Mouse (Mus musculus) megakaryocyte progenitor cell, adult 5-6 weeks (primary cell): ENCODE measurements at regions not wholly inside any gene's neighbourhood (a gene's known extent, or its start where the extent isn't known, plus 50 kb on each side); places are given as distances from the start of the nearest gene placed in this dataset.

Experiments used
- ATAC-seq: replicated peaks from 2 replicates; pipeline ENCODE4 v1.8.0; 2016; ENCODE audit warnings: mild to moderate bottlenecking, moderate TSS enrichment, inconsistent platforms; ENCODE audit not compliant: poor library complexity

DNA sequence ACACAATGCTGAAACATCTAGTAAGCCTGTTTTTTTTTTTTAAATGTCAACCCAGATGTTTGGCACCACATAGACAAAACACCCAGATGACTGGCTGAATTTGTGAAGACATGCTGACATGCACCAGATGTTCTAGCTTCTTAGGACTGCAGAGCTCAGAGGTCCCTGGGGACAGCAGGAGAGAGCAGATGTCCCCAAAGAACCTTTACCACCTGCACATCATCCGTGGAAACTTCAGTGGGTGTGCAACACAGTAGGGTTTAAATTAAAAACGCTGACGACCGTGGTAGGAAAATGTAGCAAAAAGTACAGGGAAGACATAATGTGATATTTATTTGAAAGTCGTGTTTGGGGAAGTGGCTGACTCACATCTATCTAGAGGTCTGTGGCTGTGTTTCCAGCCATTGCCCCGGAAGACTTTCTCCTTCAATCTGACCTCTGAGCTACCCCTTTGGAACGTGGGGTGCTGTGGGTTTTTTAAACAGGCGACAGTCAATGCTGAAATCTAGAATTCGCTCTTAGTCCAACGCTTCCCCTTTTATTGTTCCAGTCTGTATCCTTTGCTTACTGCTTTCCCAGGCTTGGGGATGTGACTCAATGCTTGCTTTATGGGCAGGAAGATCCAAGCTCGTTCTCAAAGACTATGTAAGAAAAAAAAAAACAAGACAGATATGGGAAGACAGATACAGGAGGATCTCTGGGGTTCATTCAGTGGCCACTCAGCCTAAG lies 230.5 kb downstream of the Clic5 start:
- ATAC-seq: peak; percentile 44

DNA sequence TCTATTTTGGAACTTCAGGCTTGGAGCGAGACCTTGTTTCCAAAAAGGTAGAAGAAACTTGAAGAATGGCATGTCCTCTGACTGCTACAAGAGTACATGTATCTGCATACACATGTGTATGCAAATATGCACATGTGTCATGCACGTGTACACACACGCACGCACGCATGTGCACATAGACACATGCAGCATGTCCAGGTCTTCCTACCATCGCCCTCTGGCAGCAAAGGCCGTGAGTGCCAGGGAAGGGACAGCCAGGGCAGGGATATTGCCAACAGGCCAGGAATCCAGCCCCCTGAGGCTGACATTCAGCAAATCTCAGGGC lies 231.0 kb downstream of the Clic5 start:
- ATAC-seq: no peak

DNA sequence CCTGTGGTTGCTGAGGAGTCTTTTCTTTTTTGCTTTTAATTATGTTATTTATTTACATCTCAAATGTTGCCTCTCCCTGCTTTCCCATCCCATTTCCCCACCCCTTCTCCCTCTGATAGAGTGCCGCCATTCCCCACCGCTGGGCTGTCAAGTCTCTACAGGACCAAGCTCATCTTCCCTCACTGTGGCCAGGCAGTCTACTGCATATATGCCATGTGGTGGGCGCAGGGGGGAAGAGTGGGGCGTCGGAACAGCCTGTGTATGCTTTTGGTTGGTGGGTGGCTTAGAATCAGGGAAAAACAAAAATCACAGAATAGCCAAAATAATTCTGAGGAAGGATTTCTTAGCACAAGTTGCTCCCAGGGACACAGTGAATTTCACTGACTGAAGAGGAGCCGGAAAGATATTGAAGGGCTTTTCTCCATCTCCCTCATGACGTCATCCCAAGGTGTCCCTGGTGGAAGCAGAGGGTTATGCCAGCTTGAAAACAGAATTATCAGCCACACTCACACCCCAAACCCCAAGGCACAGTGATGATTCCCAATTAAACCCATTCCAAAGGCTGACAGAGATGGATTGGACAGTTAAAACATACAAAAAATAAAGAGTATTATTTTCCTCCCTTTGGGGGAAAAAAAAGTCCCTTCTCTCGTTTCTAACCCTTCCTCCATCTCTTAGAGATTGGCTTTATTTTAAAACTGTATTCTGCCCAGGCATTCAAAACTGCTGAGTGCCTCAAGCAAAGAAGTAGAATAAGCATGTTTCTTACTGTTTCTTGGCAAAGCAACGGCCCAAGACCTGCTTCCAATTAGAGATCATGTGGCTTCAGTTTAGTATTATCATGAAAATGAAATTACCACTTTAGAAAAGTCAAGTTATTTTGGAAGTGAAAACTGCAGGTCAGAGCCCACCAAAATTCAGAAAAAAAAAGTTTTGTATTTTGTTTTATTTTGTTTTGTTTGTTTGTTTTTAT lies 232.0 kb downstream of the Clic5 start:
- no peak for ATAC-seq

DNA sequence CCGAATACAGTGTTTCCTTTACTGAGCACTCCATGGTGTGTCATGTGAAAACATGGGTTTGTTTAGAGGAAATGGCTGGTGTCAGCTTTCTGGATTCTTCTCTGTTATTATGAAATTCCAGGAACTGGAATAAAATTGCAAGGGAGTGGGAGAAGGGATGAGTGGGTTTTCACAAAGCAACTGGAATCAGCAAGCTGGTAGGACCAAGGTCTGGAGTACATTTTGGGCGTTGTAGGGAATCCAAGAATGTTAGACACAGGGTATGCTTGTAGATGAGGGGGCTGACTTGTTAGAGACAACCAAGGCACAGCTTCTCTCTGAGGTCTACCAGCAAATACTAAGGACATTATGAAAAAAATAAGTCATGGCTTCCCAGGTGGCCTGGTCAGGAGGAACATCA lies 233.8 kb downstream of the Clic5 start:
- ATAC-seq: no peak

DNA sequence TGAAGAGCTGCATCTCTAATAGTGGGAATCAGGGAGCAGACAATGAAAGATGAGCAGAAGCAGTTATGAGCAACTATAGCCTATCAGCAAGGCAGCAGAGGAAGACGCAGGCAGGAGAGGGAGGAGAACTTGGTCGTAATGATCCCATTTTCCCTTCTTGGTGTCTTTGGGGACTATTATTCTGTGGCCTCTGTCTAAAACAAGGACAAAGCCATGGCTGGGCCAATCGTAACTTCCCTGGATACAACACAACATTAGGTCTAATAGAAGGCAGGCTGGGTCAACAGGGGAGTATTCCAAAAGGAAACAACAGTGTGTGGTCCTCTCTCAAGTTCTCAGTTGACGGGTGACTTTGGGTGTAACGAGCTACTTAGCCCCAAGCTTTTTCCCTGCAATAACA lies 234.5 kb downstream of the Clic5 start:
- no peak for ATAC-seq

DNA sequence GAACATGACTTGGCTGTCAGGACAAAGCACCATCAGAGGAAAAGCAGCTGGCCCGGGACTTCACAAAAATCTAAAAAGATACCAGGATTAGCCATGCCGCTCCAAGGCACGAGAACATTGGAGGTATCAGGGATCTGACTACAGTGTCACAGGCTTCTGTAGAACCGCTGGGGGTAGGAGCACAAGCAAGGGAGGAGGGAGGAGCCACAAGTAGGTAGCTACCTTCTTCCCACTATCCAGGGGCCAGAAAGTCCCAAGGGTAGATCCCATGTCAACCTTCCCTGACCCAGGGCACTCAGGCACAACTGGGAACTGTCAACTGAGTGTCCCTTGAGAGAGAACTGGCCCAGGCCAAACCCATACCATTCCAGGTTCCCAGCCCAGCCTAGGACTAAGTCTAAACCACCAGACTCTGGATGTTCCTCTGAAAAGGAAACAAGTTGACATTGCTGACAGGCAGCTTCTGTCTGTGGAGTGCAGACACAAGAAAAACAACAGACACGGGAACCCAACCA lies 235.1 kb downstream of the Clic5 start:
- ATAC-seq: no peak

DNA sequence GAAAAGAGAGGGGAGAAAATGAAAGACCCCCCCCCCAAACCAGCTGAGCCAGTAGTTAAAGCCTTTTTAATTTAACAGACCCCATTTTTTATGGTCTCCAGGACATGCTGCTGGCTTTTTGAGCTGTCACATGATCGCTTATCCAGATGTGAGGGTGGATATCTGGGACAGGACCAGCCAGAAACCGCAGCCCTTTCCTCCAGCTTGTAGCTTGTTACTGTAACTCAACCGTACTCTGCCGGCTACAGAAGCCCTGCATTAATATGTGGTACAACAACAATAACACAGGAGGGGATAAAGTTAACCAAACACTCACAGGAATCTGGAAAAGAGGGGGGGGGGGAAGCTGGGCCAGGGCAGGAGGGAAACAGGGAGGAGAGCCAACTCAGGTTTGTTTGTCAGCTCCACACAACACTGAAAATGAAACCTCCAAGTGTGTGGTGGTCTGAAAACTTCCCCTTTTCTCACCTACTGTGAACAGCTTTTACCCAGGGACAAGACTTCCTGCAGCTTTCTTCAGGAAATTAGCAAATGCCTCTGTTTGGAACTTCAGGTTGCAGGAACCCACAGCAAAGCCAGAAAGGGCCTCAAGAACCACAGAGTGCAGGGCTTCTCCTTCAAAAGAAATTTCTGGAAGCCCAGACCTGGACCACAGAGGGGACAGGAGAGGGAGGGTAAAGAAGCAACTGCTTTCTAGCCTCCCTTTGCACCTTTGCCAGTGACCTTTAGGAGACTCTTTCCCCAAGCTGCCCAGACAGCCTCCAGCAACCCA lies 244.3 kb downstream of the Clic5 start:
- ATAC-seq: peak; percentile 84

DNA sequence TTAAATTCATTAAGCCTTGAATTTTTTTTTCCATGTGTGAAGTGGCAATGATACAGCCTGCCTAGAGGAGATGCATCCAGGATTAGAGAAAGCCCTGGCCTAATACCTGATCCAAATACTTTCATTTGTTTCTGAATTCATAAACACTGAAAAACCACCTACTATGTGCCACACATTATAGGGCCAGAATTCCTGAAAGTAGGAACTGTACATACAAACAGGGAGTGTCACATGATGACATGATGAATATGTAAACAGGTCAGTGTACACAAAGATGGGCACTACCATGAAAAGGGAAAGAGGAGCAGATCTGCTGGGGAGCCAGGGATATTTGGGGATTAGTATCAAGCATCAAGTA lies 244.9 kb downstream of the Clic5 start:
- ATAC-seq: no peak

DNA sequence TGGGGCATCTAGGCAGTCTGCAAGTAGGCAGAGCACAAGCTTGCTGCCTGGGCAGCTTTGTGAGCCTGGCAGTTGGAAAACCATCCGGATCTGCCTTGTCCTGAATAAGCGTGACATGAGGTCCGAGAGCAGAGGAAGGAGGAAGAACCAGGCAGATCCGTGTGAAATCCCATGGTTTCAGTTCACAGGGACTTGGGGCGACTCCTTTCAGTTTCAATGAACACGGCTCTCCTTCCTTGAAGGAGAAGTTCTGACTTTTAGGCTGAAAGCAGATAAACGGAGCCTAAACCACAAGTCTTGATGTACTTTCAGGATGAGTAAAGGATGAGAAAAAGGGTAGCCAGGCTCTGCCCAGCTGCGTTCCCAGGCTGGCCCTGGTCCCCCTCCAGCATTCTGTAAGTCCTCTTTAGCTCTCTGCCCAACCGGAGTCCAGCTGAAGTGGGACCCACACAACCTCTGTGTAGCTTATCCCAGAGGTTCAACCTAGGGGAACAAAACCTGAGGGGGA lies 248.2 kb downstream of the Clic5 start:
- peak; percentile 28; the same call in 1 of the 2 replicates for ATAC-seq

DNA sequence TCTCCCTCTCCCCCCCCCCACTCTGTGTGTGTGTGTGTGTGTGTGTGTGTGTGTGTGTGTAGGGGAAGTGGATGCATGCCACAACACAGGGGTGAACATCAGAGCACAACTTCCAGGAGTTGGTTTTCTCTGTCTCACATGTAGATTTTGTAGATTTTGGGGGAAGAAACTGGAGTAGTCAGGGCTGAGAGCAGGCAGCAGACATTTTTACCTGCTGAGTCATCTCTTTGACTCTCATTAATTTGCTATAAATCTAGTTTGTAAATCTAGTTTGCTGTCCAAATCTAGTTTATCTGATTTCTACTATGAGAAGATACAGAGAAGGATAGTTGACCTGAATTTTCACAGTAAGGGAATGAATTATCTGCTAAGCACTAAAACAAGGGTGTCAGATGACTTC lies 250.1 kb downstream of the Clic5 start:
- ATAC-seq: 0 out of 2 replicates have a peak, but pooled peaks have one; percentile 11

DNA sequence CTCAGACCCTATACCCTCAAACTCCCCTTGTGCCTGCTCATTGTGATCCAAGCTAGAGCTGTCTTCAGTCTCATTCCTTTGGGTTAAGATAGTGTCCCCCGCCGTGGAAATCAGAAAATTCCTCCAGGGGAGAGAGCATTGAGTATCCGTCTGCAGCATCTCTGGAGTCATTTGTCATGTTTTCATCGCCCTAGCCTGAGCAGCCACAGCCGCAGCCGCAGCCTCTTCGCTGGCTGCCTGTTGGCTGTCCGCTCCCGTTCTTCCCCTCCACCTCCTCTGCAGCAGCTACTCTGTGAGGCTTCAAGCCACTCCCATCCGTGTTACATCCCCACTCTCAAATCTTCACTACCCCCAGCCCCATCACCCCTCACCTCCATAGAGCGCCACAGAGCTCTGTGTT lies 255.1 kb downstream of the Clic5 start:
- no peak for ATAC-seq

DNA sequence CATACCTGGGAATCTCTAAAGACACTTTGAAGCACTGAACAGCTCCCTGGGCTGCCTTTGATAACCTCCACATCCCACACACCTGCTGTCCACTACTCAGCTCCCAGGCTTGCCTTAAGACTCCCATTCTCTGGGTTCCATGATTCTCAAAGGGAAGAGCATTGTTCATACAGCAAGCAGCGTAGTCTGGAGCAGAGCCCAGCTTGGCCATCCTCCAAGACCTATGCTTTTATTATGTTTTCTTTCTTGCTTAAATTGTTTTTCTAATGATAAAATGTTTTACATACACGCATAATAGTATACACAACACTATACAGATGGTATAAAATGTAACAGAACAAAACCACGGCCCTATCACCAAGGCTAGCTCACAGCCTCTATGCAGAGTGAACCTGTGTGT lies 257.0 kb downstream of the Clic5 start:
- ATAC-seq: no peak
